Mouse (Mus musculus) bone marrow, adult 2 months (tissue): ENCODE measurements around the gene BC037034.

Source experiments
- CTCF ChIP-seq: fragments of 200-500 bp; IDR thresholded peaks from 2 replicates; pipeline ENCODE4 v1.5.1; 2011; ENCODE audit warnings: low read length, control low read depth; ENCODE audit not compliant: control insufficient read depth, insufficient read depth
- POLR2A ChIP-seq: fragments of 200-500 bp; IDR thresholded peaks from 2 replicates; pipeline ENCODE4 v1.6.1; 2011; ENCODE audit warnings: low read depth, mild to moderate bottlenecking, control low read depth, low read length, borderline replicate concordance; ENCODE audit not compliant: control insufficient read depth

DNA sequence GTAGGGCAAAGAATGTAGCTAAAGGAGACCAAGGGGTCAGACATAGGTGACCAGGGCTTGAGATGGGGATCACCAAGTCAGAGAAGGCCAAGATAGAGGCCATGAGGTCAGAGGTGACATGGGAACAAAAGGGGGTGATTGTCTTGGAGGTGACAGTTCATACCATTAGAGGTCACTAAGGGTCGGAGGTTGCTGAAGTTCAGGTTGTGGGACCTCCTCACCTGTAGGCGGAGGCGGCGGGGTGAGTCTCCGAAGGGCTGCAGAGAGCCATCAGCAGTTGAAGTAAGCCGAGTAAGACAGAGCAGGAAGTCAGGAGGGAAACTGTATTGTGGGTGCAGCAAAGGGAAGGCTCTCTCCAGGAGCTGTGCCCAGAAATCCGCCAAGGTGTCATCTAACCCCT, 14.2 kb upstream of the BC037034 start:
- TF ChIP-seq CTCF (no peak), POLR2A (no peak)
